Mouse (Mus musculus) liver, adult 2 months (tissue): ENCODE results near the gene Zc3h7a.

Experiments used
- CTCF ChIP-seq: fragments of 200-500 bp; IDR thresholded peaks from 2 replicates; pipeline ENCODE4 v1.5.1; 2011; ENCODE audit warnings: low read depth, low read length, control low read depth
- POLR2A ChIP-seq: fragments of 200-500 bp; IDR thresholded peaks from 2 replicates; pipeline ENCODE4 v1.6.1; 2011; ENCODE audit warnings: low read length, control low read depth; ENCODE audit not compliant: insufficient read depth; ENCODE audit errors: extremely low read depth

GRCm38 (mm10) chr16:11201740-11202394, 25.7 kb upstream of the Zc3h7a start:
- TF ChIP-seq POLR2A, result no peak
- TF ChIP-seq CTCF, result no peak
